Mouse (Mus musculus) heart, embryonic 13.5 days (tissue): ENCODE data around the gene Oscar. TPM values are rescaled to one million over a fixed set of nuclear protein-coding genes. Genes with fewer than 3 reads are reported as not detected.

Source experiments
- ATAC-seq: fragments of 200-750 bp; cut with Nextera tagmentation; 2 replicates; pipeline ENCODE4 v1.8.0; 2017; ENCODE audit warnings: moderate TSS enrichment; ENCODE audit not compliant: insufficient number of reproducible peaks, low FRiP score, low TSS enrichment; ENCODE audit errors: extremely low read depth
- H3K27ac ChIP-seq: fragments of 300-500 bp; sonication (generic); replicated peaks from 2 replicates; pipeline ENCODE4 v1.5.1; 2015; ENCODE audit warnings: moderate library complexity, mild to moderate bottlenecking, inconsistent platforms
- H3K27me3 ChIP-seq: fragments of 300-500 bp; sonication (generic); replicated peaks from 2 replicates; pipeline ENCODE4 v1.6.1; 2015; ENCODE audit warnings: mild to moderate bottlenecking, inconsistent platforms
- H3K36me3 ChIP-seq: fragments of 300-500 bp; sonication (generic); 2 replicates; pipeline ENCODE4 v1.6.1; 2015; ENCODE audit warnings: mild to moderate bottlenecking, inconsistent platforms
- H3K4me1 ChIP-seq: fragments of 300-500 bp; sonication (generic); 2 replicates; pipeline ENCODE4 v1.6.1; 2015; ENCODE audit warnings: inconsistent platforms
- H3K4me2 ChIP-seq: fragments of 300-500 bp; sonication (generic); 2 replicates; pipeline ENCODE4 v1.6.1; 2015; ENCODE audit warnings: inconsistent platforms, mild to moderate bottlenecking, moderate library complexity
- H3K4me3 ChIP-seq: fragments of 300-500 bp; sonication (generic); 2 replicates; pipeline ENCODE4 v1.5.1; 2015; ENCODE audit warnings: moderate library complexity, mild to moderate bottlenecking, inconsistent platforms
- H3K9ac ChIP-seq: fragments of 300-500 bp; sonication (generic); 2 replicates; pipeline ENCODE4 v1.6.1; 2015; ENCODE audit warnings: inconsistent platforms, mild to moderate bottlenecking, moderate library complexity
- H3K9me3 ChIP-seq: fragments of 300-500 bp; sonication (generic); 2 replicates; pipeline ENCODE4 v1.6.1; 2016; ENCODE audit warnings: inconsistent platforms
- WGBS: fragments of 180-500 bp; shearing (Covaris S2); methylation state at CpG from one replicate; pipeline ENCODE4 v1.1.7; 2015; ENCODE audit warnings: mixed read lengths; 5-methylcytosine and 5-hydroxymethylcytosine counted together
- polyA plus RNA-seq: library from polyadenylated mRNA; unstranded; fragments of >200 nt; fragmentation: Nextera tagmentation; extraction: Ambion mirVana; gene quantifications from 2 replicates; pipeline ENCODE4 v1.2.1, GENCODE M21; 2015

Gene Oscar
- polyA plus RNA-seq = 0.15 TPM in 1 of 2 replicates, not detected in the other

DNA sequence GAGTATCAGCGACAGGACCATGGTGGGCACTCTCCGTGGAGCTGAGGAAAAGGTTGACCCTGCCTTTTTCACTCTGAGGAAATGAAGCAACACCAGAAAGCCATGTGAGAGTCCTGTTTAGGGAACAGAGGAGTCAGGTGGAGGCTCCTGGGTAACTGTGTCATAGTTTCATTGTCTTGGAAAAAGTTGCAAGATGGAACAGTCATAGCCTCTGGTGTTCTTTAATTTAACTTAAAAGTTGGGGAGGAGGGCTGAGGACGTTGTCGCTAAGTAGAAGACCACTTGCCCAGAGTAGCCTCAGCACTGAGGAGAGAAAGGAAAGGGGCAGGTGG is at the start of gene Oscar:
TSS of gene Oscar (minus strand) at position 101 of the 332 bp plus-strand sequence.
- H3K4me1 ChIP-seq = peaks cover 12% of the 10 kb centered on the region
- H3K27ac ChIP-seq = no peak within 1 kb of the TSS
- H3K4me2 ChIP-seq = peak within 1 kb of the TSS; percentile 72
- peaks cover 24% of the 10 kb centered on the region for H3K36me3 ChIP-seq
- WGBS = 74% methylated on average over 4 of the region's 4 CpGs
- no peak within 1 kb of the TSS; the same call in 1 of the 2 replicates for H3K9ac ChIP-seq
- ATAC-seq = no peak
- peak within 1 kb of the TSS; percentile 78 for H3K4me3 ChIP-seq
- no peaks in the 10 kb centered on the region for H3K9me3 ChIP-seq
- no peaks in the 10 kb centered on the region for H3K27me3 ChIP-seq

- Histone ChIP-seq H3K4me1 (peaks cover 38% of the 10 kb centered on the region), H3K9ac (peak within 1 kb of the TSS; percentile 94), H3K27me3 (no peaks in the 10 kb centered on the region), H3K27ac (peak within 1 kb of the TSS; percentile 95), H3K36me3 (peaks cover 34% of the 10 kb centered on the region), H3K4me2 (peak within 1 kb of the TSS; percentile 75), H3K4me3 (peak within 1 kb of the TSS; percentile 79), H3K9me3 (no peaks in the 10 kb centered on the region)
- WGBS = 3% methylated on average over 45 of the region's 45 CpGs
- ATAC-seq = peak; percentile 95
Measured at GRCm38 (mm10) chr7:3665215-3666114, 49.5 kb upstream of the Oscar start, which contains the start of gene Leng1. Gene Leng1 (minus strand): TSS chr7:3665840.

GRCm38 (mm10) chr7:3664524-3665214 is 48.7 kb upstream of the Oscar start:
- WGBS = 30% methylated on average over 15 of the region's 15 CpGs
- Histone ChIP-seq H3K9me3 (no peaks in the 10 kb centered on the region), H3K9ac (peak overlapping the region; percentile 94), H3K4me2 (peak overlapping the region; percentile 75), H3K27ac (peak overlapping the region; percentile 95), H3K36me3 (peaks cover 42% of the 10 kb centered on the region), H3K27me3 (no peaks in the 10 kb centered on the region), H3K4me3 (peak overlapping the region; percentile 79), H3K4me1 (peaks cover 38% of the 10 kb centered on the region)
- no peak; the same call in 1 of the 2 replicates for ATAC-seq

GRCm38 (mm10) chr7:3658578-3658977 is 42.6 kb upstream of the Oscar start:
- H3K9me3 ChIP-seq = no peaks in the 10 kb centered on the region
- H3K4me3 ChIP-seq = no peak overlapping the region
- no peak for ATAC-seq
- H3K36me3 ChIP-seq = peaks cover 100% of the 10 kb centered on the region
- H3K27me3 ChIP-seq = no peaks in the 10 kb centered on the region
- WGBS = 94% methylated on average over 14 of the region's 14 CpGs
- H3K4me2 ChIP-seq = no peak overlapping the region
- H3K9ac ChIP-seq = no peak overlapping the region
- no peak overlapping the region for H3K27ac ChIP-seq
- peaks cover 7% of the 10 kb centered on the region for H3K4me1 ChIP-seq

DNA sequence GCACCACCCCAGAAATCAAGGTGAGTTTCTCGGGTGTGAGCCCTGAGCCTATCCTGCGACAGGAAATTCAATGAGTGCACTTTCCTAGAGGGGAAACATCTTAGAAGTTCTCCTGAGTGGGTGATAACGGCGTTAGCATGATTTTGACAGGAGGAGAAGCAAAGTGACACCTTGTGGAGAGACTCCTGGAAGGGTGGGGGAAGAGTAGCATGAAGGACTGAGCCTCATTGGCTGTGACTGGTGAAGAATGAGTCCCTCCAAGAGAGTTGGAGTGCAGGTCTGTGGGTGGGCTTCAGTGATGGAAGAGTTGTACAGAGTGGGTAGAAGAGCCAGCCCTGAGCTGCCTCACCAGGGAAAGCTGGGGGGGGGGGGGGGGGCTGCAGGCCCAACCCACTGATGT is 41.0 kb upstream of the Oscar start:
- peaks cover 100% of the 10 kb centered on the region for H3K36me3 ChIP-seq
- ATAC-seq = no peak
- WGBS = 73% methylated on average over 4 of the region's 4 CpGs
- no peak overlapping the region for H3K9ac ChIP-seq
- no peaks in the 10 kb centered on the region for H3K27me3 ChIP-seq
- no peak overlapping the region for H3K4me3 ChIP-seq
- H3K9me3 ChIP-seq = no peaks in the 10 kb centered on the region
- H3K4me1 ChIP-seq = no peaks in the 10 kb centered on the region
- H3K27ac ChIP-seq = no peak overlapping the region
- H3K4me2 ChIP-seq = no peak overlapping the region

GRCm38 (mm10) chr7:3646641-3647040 is 30.7 kb upstream of the Oscar start:
- peaks cover 45% of the 10 kb centered on the region for H3K4me1 ChIP-seq
- H3K4me3 ChIP-seq = peak overlapping the region; percentile 99
- H3K27me3 ChIP-seq = no peaks in the 10 kb centered on the region
- no peaks in the 10 kb centered on the region for H3K9me3 ChIP-seq
- no peak overlapping the region for H3K27ac ChIP-seq
- WGBS = 56% methylated on average over 4 of the region's 4 CpGs
- H3K36me3 ChIP-seq = peaks cover 45% of the 10 kb centered on the region
- no peak for ATAC-seq
- peak overlapping the region; percentile 100 for H3K9ac ChIP-seq
- H3K4me2 ChIP-seq = peak overlapping the region; percentile 88

DNA sequence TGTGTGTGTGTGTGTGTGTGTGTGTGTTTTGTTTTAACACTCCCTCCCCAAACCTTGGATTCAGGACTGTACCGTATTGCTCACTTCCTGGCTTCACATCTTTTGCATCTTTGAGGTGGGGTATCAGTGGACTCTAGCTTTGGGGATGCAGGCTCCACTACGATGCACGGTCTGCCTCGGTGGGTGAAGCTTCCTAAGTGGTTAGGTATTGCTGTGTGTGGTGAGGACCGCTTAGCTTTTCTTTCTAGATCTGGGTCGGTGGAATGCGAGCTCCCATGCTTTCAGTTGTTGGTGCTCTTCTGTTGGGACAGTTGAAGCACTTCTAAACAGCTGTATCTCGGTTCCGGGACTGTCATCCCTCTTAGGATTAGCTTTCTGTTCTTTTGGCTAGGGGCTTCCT is 30.2 kb upstream of the Oscar start:
- Histone ChIP-seq H3K36me3 (peaks cover 45% of the 10 kb centered on the region), H3K9ac (peak overlapping the region; percentile 100), H3K4me1 (peaks cover 45% of the 10 kb centered on the region), H3K4me2 (peak overlapping the region; percentile 88), H3K4me3 (peak overlapping the region; percentile 99), H3K27me3 (no peaks in the 10 kb centered on the region), H3K9me3 (no peaks in the 10 kb centered on the region), H3K27ac (peak overlapping the region; percentile 98)
- 14% methylated on average over 9 of the region's 9 CpGs for WGBS
- ATAC-seq = no peak

GRCm38 (mm10) chr7:3645488-3646025 is 29.6 kb upstream of the Oscar start:
- peak; percentile 5; the same call in 1 of the 2 replicates for ATAC-seq
- H3K9me3 ChIP-seq = no peaks in the 10 kb centered on the region
- peak overlapping the region; percentile 98 for H3K27ac ChIP-seq
- peak overlapping the region; percentile 100 for H3K9ac ChIP-seq
- H3K4me1 ChIP-seq = peaks cover 45% of the 10 kb centered on the region
- peak overlapping the region; percentile 88 for H3K4me2 ChIP-seq
- peak overlapping the region; percentile 99 for H3K4me3 ChIP-seq
- peaks cover 45% of the 10 kb centered on the region for H3K36me3 ChIP-seq
- no peaks in the 10 kb centered on the region for H3K27me3 ChIP-seq
- under 1% methylated on average over 53 of the region's 58 CpGs for WGBS

DNA sequence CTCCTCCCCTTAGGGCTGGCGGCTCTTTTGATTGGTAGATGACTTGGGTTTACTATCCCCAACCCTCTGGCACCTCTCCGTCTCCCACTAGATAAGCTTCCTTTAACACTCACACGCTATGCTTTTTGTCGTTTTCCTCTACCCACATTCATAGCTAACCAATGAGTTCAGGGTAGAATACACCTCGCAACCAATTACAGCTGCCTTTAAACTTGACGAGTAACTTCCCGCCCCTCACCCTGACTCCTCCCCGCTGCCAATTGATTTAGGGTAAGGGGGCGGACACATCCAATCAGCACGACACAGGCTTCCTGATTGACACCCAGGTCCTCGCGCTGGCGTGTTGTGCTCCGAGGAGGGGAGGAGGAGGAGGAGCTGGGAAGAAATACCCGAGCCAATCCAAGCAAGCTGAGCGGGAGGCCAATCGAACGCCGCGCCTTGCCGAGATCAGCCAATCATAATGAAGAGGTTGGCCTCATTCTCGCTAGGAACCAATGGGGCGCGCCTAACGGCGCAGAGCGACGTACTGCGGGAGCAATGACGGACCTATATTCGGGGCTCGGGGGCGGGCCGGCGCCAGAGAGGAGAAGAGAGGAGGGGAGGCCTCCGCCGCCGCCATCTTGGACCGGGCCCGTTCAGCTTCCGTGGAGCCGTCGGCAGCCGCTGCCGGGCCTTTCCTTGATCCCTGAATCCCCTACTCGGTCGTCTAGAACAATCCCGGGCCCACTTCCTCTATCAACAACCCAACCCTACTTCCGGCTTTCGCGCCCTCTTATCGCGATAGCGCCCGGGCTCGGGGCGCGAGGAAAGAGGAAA is 28.9 kb upstream of the Oscar start, which contains the start of gene Cnot3:
TSS of gene Cnot3 (plus strand) at position 597 of the 816 bp plus-strand sequence.
- H3K9ac ChIP-seq = peak within 1 kb of the TSS; percentile 100
- no peaks in the 10 kb centered on the region for H3K9me3 ChIP-seq
- peaks cover 45% of the 10 kb centered on the region for H3K36me3 ChIP-seq
- H3K27me3 ChIP-seq = no peaks in the 10 kb centered on the region
- under 1% methylated on average over 55 of the region's 58 CpGs for WGBS
- ATAC-seq = peak; percentile 97
- peak within 1 kb of the TSS; percentile 98 for H3K27ac ChIP-seq
- H3K4me2 ChIP-seq = peak within 1 kb of the TSS; percentile 88
- peak within 1 kb of the TSS; percentile 99 for H3K4me3 ChIP-seq
- H3K4me1 ChIP-seq = peaks cover 44% of the 10 kb centered on the region

- ATAC-seq = no peak
- Histone ChIP-seq H3K27me3 (no peaks in the 10 kb centered on the region), H3K36me3 (peaks cover 47% of the 10 kb centered on the region), H3K4me1 (peaks cover 38% of the 10 kb centered on the region), H3K4me3 (peak overlapping the region; percentile 99), H3K27ac (peak overlapping the region; percentile 61), H3K9ac (peak overlapping the region; percentile 59), H3K9me3 (no peaks in the 10 kb centered on the region), H3K4me2 (peak overlapping the region; percentile 73)
- WGBS = 1% methylated on average over 11 of the region's 11 CpGs
Measured at GRCm38 (mm10) chr7:3644348-3644671, 28.4 kb upstream of the Oscar start.
